Mouse (Mus musculus) adrenal gland (tissue): ENCODE results near the gene Vps11.
"Not testable (repeated sequence)": the region's sequence is repeated elsewhere in the genome, so short reads cannot be mapped to it uniquely, and the experiment has no call there.

ENCODE experiments used
- intact Hi-C: fragments of 180-260 bp; cut with DNase I; formaldehyde crosslinking; loops from one replicate; pipeline ENCODE4 v1.15.1; 2025

The Vps11 gene

DNA sequence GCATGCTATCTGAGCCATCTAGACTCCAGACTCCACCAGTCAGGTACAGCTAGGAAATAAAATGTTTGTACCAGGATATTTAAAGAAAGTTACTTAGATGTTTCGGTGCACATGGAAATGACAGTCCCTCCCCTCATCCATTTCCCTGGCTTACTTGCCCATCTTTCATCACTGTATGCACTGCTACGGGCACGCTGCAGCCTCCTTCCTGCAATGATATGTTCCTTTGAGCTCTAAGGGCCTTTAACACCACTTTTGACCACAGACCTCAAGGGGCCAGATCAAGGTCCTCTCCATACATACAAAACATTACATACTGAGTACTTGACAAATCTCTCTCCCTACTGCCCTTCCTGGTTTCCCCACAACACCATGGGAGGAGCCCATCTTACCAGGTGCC is 24.5 kb downstream of the Vps11 start:
- intact Hi-C loops, result loop anchor here (5.0 to 10.0 kb wide), 2 partner anchors 55 to 92 kb away; partner anchors contain the start of gene Ccdc153

DNA sequence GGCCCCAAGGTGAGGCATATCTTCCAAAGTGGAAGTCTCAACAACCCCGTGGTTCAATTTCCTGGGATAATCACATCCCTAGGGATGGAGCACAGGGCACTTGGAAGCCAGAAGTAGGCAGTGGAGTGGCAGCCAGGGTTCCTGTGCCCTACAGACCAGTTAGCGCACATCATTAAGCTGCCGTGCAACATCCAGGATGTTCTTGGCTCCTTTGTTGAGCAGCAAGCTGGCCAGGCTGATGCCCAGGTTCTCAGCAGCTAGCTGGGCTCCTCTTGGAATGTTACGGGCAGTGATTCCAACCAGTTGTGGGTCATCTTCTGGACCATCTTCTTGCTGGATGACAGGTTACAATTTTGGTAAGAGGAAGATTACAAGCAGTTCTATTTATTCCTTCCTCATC is 25.0 kb downstream of the Vps11 start:
- intact Hi-C loops, result loop anchor here (5.0 to 10.0 kb wide), 2 partner anchors 56 to 92 kb away; partner anchors contain the start of gene Ccdc153

DNA sequence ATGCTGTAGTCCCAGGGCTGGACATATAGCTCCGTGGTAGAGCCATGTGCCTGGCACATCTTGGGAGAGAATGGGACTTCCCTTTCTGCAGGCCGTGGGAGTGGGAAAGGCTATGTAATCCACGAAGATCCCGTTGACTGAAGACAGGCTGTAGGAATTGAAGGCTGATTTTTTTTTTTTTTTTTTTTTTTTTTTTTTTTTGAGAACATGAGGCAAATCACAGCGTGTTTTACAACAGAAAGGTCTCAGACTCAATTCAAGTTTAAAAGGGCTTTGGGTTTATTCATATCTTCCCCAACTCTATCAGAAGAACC is 25.4 kb downstream of the Vps11 start:
- intact Hi-C loops, result loop anchor here (5.0 to 10.0 kb wide), 2 partner anchors 56 to 91 kb away; partner anchors contain the start of gene Ccdc153

DNA sequence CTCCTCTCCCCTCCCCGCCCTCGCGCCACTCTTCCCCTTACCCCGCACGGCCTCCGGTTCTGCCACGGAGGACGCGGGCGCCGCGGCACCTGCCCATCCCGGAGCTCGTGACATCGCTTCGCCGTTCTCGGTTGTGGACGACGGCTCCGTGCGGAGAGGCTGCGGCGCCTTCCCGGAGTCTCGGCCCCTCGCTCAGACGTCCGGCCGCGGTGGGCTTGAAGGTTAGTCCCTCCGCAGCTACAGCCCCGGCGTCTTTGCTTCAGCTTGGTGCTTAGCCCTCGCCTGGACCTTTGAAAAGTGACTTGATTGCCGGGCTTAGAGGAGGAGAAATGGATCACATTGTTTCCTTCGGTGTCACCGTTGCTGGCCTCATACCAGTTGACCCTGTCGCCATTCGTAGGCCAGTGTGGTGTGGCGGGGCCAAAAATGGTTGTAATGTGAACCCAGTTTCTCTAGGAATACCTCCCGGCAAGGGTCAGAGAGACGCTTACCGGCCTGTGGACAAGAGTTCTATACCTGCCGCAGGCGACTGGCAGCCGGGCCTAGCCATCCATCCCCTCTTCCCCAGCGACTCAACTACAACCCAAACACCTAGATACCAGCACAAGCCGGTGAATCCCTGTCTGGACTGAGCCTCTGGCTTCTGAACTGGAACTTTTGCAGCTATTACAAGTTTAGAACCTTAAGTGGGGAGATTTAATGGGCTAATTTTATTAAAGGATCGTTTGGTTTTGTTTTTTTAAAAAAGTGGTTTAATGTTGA is 26.0 kb downstream of the Vps11 start:
- intact Hi-C loops, result loop anchor here (5.0 to 10.0 kb wide), 2 partner anchors 57 to 91 kb away; partner anchors contain the start of gene Ccdc153

DNA sequence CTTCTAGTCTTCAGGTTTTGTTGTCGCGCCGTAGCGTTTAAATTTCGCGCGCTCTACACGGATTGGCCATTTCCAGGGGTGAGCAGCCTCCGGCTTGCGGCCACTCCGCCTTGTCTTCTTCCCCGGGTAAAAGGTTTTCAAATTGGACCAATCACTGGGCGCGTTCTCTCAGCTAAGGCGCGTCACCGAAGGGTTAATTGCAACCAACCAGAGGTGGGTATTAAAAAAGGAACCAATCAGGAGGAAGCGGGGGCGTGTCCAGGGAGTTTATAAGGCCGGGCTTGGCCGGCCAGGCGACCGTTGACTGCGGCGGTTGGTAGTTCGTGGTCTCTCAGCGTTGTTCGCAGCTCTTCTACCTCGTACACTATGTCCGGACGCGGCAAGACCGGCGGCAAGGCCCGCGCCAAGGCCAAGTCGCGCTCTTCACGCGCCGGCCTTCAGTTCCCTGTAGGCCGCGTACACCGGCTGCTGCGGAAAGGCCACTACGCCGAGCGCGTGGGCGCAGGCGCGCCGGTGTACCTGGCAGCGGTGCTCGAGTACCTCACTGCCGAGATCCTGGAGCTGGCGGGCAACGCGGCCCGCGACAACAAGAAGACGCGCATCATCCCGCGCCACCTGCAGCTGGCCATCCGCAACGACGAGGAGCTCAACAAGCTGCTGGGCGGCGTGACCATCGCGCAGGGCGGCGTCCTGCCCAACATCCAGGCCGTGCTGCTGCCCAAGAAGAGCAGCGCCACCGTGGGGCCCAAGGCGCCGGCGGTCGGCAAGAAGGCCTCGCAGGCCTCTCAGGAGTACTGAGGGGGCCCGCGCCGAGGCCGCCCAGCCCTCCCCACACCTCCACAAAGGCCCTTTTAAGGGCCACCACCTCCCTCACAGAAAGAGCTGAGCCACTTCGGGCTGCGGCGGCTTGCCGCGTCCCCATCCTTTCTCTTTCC is 26.8 kb downstream of the Vps11 start, which contains the start of gene H2afx:
Gene H2afx, plus strand, starts transcription at position 299 of the 935 bp plus-strand sequence.
- intact Hi-C loops, result loop anchor here (5.0 to 10.0 kb wide), 2 partner anchors 58 to 90 kb away; partner anchors contain the start of gene Ccdc153

DNA sequence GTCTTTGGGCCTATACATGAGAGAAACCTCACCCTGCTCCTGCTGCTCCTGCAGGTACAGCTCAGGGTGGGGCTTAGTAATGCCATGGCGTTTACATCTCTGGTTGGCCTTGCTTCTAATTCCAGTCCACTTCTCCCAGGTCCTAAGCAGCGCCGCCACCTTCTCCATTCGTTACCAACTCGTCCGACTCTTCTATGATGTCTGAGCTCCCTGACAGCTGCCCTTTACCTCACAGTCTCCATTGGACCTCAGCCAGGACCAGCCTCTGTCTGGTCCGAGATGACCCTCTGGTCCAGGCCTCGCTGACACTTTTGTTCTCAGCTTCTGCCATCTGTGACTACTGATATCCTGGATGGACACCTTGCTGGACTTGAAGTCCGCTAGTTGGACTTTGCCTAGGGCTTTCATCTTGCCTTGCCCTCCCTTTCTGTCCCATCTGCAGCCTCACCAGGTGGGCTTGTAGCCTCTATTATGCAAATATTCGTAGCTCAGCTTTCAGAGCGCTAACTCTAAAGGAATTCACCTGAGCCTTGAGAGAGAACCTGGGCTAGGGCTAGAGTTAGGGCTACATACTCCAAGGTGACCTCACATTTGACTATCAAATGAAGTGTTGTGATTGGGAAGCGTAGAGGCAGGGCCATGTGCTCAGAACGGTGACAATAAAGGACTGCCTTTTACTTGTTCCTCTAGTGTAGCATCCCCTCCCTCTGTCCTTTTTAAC is 28.4 kb downstream of the Vps11 start:
- intact Hi-C loops, result loop anchor here (10.0 kb wide), 1 partner anchor 88 kb away; the partner anchor contains the start of gene Ccdc153

DNA sequence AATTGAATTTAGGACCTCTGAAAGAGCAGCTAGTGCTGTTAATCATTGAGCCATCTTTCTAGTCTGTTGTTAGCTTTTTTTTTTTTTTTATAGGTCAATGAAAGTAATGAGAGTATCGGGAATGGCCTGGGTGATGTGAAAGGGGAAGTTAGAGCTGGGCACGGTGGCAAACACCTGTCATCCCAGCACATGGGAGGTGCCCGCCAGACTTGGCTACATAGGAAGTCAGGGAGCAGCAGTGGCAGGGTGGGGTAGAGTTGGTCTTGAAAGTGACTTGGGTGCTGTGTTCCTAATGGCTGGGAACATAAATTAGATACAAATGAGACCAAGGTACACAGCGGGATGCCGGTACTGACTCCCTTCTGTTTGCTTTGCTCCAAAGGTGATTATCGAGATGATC is 30.7 kb downstream of the Vps11 start:
- intact Hi-C loops, result loop anchor here (10.0 kb wide), 1 partner anchor 86 kb away; the partner anchor contains the start of gene Ccdc153

DNA sequence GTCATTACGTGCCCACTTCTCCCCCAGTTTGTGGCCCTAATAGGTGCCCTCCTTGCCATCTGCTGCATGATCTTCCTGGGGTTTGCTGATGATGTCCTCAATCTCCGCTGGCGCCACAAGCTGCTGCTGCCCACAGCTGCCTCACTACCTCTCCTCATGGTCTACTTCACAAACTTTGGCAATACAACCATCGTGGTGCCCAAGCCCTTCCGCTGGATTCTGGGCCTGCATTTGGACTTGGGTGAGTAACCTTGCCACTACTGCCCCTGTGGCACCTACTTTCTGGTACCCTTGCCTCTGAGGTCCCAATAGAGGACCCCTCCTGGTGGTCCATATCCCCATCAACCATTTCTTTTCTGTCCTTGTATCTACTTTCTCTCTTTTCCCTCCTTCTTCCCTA is 33.5 kb downstream of the Vps11 start:
- intact Hi-C loops, result no loop called here

DNA sequence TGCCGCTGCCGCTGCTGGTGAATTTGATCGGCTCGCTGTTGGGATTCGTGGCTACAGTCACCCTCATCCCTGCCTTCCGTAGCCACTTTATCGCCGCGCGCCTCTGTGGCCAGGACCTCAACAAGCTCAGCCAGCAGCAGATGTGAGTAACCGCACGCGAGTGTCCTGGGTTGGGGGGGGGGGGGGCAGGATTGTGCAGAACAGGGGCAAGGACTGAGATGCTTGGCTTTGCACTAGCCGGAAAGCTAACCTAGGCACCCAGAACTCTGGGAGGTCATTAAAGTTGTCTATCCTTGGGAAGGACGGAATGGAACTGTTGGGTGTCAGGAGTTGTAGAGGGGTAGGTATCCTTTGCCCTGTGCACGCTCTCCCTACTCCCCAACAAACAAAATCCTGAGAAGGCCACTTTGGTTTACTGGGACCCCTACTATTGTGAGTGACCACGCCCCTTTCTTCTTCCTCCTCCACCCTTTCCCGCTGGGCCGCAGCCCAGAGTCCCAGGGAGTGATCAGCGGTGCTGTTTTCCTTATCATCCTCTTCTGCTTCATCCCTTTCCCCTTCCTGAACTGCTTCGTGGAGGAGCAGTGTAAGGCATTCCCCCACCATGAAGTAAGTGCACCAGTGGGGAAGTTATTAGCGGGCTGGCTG is 34.3 kb downstream of the Vps11 start:
- intact Hi-C loops, result no loop called here

DNA sequence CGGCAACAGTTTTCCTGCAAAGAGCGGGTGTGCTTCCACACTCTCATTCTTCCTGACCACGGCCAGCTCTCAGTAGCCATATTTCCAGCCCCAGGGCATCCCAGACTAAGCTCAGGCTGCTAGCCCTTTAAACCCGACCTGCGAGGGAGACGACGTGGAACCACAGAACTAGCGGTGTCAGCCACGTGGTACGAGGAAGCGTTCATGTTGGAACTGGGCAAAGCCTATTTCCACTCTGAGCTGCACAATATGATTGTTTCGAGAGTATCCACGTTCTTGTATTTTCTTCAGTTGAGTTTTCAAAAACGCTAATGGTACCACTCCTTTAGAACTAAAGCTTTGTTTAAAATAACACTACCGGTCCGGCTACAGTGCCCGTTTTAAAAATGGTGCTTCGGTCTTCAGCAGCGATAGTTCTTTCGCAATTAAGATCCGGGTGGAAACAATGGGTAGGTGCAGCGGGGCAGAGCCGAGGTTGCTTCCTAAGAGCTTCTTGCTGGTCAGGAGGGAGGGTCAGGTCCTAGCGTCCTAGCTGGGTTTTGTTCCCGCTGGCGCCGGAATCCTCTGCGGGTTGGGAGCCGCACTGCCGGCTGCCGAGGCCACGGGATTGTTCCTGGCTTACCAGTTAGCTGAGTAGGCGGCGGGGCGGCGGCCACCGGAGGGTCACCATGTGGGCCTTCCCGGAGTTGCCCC is 35.0 kb downstream of the Vps11 start:
- intact Hi-C loops, result no loop called here

DNA sequence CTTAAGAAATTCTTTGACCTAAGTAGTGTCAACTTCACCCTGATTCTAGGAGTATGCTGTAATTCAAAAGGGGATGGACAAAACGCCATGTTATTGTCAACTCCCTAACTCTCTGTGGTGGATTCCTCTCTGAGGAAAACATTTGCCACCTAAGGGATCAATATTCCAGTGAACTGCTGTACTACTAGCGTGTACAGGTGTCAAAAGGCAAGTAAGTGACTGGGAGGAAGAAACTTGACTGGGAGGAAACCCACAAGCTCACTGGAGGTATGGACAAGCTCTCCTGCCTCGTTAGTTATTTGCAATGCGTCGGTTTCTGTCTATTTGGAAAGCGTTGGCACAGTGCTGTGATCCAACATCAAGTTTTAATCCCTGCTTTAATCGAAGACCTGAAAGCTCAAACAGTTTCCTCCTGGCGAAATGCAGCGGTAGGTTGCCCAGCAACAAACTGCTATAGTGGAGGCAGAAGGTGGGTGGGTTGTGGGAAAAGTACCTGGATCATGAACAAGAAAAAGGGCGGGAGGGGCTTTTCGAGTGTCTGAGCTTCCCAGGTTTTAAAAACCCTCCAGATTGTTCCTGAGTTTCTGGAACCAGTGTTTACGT is 35.6 kb downstream of the Vps11 start, which contains the start of gene Dpagt1:
Gene Dpagt1, plus strand, starts transcription at position 252 of the 603 bp plus-strand sequence.
- intact Hi-C loops, result no loop called here

DNA sequence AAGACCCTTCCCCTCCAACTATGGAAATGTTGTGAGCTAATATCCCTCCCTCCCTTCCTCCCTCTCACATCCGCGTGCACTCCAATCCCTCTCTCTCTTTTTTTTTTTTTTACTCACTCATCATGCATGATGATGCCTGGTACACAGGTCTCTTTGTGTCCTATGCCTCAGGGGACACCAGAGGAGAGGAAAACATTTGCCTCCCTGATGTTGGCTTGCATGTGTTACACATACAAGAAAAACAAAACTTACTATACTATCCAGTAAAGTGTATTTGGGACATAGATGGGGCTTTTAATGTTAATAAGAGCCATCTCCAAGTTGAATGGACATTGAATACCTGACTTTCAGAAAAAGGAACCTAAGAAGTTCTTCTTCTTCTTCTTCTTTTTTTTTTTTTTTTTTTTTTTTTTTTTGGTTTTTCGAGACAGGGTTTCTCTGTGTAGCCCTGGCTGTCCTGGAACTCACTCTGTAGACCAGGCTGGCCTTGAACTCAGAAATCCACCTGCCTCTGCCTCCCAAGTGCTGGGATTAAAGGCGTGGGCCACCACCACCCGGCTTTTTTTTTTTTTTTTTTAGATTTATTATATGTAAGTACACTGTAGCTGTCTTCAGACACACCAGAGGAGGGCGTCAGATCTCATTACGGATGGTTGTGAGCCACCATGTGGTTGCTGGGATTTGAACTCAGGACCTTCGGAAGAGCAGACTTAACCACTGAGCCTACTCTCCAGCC is 36.3 kb downstream of the Vps11 start:
- intact Hi-C loops, result not testable (repeated sequence)

DNA sequence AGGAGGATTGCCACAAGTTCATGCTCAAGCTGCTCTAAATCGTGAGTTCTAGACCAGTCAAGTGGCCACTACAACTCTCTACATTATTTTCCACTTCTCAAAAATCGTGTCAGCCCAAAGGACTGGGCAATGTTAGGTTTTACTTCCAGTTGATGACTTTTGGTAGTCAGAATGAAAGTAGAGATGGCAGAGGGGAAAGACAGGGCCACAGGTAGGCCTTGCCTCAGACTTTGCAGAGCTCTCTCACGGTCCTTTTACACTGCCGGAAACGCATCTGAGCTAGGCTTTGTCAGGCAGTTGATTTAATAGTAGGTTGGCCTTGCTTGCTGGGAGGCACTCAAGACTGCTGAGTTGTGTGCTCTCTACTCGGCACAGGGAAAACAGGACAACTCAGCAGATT is 37.3 kb downstream of the Vps11 start:
- intact Hi-C loops, result no loop called here

DNA sequence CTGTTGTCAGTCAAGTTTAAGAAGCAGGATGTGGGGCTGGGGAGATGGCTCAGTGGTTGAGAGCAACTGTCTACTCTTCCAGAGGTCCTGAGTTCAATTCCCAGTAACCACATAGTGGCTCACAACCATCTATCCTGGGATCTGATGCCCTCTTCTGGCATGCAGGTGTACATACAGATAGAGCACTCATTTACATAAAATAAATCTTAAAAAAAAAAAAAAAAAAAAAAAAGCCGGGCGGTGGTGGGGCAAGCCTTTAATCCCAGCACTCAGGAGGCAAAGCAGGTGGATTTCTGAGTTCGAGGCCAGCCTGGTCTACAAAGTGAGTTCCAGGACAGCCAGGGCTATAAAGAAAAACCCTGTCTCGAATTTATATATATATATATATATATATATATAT is 37.8 kb downstream of the Vps11 start:
- intact Hi-C loops, result not testable (repeated sequence)

DNA sequence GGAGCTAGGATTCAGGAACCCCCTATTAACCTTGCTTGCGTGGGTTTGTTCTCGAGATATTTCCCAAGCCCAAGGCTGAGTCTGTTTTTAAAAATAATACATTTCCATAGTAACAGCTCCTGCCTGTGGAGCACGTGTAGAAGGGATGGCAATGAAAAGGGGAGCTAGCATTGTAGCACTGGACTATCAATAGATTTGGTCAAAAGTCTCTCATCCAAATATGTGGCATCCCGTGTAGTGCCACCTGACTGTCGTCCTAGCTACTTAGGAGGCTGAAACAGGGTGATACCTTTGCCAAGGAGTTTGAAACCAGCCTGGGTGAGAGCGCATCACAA is 40.7 kb downstream of the Vps11 start:
- intact Hi-C loops, result no loop called here

DNA sequence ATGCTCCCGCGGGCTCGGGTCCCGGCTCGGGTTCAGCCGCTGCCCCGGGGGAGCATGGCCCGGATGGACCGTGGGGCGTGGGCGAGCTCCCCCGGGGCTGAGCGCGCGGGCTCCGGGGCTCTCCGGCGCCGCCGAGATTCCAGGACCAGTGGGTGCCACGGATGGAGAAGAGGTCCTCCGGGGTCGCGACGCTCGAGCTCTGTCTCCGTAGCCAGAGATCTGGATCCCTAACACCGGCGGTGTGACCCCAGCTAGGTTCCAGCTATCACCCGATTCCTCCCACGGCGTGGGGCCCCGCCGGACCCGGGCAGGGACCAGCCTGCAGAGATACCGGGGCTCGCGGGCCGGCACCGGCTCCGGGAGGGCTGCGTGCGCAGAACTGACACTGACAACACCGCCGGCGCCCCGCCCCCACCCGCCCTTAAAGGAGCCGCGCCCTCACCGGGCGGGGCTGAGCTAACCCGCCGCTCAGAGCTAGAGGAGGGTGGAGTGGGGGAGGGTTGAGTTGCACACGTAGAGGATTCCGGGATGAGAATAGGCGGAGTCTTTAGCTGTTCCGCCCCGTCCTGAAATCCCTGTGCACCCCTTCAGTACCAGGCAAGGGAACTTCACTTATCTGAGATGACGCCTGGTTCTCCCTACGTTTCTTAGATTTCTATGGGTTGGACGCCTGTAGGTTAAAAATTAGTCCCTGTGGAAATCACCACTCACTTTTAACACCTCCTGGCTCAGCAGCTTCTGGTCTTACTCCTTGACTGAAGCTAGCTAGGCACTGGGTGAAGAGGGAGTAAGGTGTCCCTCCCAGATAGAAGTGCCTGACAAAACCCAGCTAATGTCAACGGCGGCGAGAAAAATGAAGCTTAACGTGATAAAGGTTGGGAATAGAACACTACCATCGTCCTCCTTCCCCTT is 41.3 kb downstream of the Vps11 start, which contains the start of gene C2cd2l:
Gene C2cd2l, minus strand, starts transcription at position 399 of the 912 bp plus-strand sequence.
- intact Hi-C loops, result no loop called here

DNA sequence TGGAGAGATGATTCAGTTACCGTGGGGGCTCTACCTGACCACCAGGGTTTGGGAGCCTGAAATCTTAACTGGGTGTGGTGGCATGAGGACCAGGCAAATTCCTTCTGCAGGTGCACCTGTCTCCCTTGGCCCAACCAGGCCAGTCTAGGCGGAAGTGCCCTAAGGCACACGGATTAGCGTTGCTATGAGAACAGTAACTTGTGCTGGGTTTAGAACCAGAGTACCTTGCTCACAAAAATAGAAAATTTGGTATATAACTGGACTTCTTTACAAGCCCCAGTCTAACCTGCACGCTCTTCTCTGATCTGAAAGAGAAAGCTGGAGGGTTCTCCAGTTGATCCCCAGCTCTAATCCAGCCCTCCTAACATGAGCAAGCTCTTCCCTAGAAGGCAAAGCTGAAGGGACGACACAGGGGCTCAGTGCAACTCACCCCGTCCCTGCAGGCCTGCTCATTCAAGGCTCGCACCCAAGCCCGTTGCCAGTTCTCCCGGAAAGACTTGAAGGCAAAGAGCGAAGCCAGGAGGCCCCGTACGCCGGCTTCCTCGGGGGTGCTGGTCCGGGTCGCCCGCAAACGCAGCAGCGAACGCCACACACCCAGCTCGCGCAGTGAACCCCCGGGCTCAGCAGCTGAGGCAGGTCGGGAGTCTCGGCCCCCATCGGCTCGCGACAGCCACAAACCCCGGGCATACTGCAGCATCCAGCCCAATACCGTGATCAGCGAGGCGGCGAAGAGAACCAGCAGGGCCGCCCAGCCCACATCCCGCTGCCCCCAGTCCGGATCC is 42.2 kb downstream of the Vps11 start:
- intact Hi-C loops, result no loop called here
